Mouse (Mus musculus): ENCODE results near the gene Six1.

DNA sequence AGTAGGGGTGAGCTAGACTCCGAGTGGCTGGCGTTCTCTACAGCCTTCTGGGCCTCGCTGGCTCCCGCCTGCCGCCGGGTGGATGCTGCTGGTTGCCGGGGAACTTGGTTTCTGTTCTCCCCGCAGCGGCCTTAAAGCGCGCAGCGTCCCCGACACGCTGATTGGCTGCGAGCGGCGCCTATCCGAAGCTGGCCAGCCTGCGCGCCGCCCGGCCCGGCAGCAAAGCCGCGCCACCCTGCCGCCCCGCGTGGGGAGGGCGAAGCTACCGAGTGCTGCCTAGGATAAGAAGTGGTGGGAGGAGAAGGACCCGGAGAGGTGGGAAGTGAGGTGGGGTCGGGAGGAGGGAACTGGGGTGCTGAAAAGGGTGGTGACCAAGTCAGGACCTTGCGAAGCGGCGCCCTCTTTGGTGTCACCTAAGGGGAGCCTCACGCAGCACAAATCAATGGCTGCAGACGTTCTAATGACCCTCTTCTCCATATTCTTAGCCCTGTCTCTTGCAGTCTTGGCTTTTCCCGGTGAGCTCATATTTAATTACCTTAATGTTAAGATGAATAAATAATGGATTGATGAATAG lies 7.0 kb downstream of the Six1 start:
- TF ChIP-seq GATA1 (IDR thresholded peaks at IDR 0.05; ENCODE audit: low read length) (no peak), TAL1 (IDR thresholded peaks at IDR 0.05; ENCODE audit: low read length) (no peak)

Measured in erythroblast, embryonic 14.5 days (primary cell).